10 mouse cellular contexts compared by ENCODE assay signal in genomic region chr7:78719117-78719516, GRCm38 (mm10). TPM values are rescaled to one million over a fixed set of nuclear protein-coding genes. Genes with fewer than 3 reads are reported as not detected.
DNase-seq lines count a peak whose midpoint lies in the region; ATAC-seq lines count a peak whose summit lies in the region.
"Had no signal": no experiment of that assay in that cellular context is flagged by ENCODE, and none has a peak within 500 bp of the region (broad histone marks: within the 10 kb centered on the region; RNA-seq: fewer than 3 reads in every experiment).

No protein-coding gene starts in this region.

- peak overlapping the region; percentile 48 for H3K27ac ChIP-seq in stomach, embryonic 16.5 days (ENCODE audit: low read length)
- H3K27ac ChIP-seq in kidney, embryonic 16.5 days (ENCODE audit: low read length), result no peak overlapping the region
- H3K27ac ChIP-seq: limb, embryonic 13.5 days had no signal

- peak; percentile 40 for DNase-seq in layer of hippocampus, adult 9-11 months
- no peak for DNase-seq in layer of hippocampus, adult 9-10 months (ENCODE audit: low spot score)
- peak; percentile 80 for DNase-seq in CD4-positive, CD25-positive, alpha-beta regulatory T cell, adult 2 months (ENCODE audit: low read depth, low spot score)
- DNase-seq in c-Kit-positive CD71-negative TER-119-negative erythroid progenitor cells, embryonic 14.5 days (ENCODE audit: low read depth), result peak; percentile 10
- no peak for DNase-seq in urinary bladder, postnatal 4 days (ENCODE audit: low spot score in 2 of 2)
- DNase-seq in retina, embryonic 14.5 days (ENCODE audit: low spot score), result no peak

- no peaks in the 10 kb centered on the region for H3K27me3 ChIP-seq in stomach, embryonic 16.5 days (ENCODE audit: control insufficient read depth, insufficient read depth, low read length)
- no peaks in the 10 kb centered on the region for H3K27me3 ChIP-seq in kidney, embryonic 16.5 days (ENCODE audit: insufficient read depth, low read length)
- H3K27me3 ChIP-seq: limb, embryonic 13.5 days; megakaryocyte, embryonic 14.5 days had no signal

- H3K9ac ChIP-seq in stomach, embryonic 16.5 days (ENCODE audit: low read length), result no peak overlapping the region
- no peak overlapping the region for H3K9ac ChIP-seq in kidney, embryonic 16.5 days (replicated peaks; ENCODE audit: low read length)
- H3K9ac ChIP-seq: limb, embryonic 13.5 days had no signal

- H3K4me2 ChIP-seq in stomach, embryonic 16.5 days (ENCODE audit: low read depth, low read length), result no peak overlapping the region
- no peak overlapping the region for H3K4me2 ChIP-seq in kidney, embryonic 16.5 days (replicated peaks; ENCODE audit: low read depth, low read length)
- H3K4me2 ChIP-seq: limb, embryonic 13.5 days had no signal

- H3K4me1 ChIP-seq in stomach, embryonic 16.5 days (ENCODE audit: control insufficient read depth, insufficient read depth, low read length), result no peaks in the 10 kb centered on the region
- no peaks in the 10 kb centered on the region for H3K4me1 ChIP-seq in kidney, embryonic 16.5 days (ENCODE audit: insufficient read depth, low read length)
- H3K4me1 ChIP-seq: limb, embryonic 13.5 days had no signal

- H3K4me3 ChIP-seq in stomach, embryonic 16.5 days (replicated peaks; ENCODE audit: low read length), result no peak overlapping the region
- no peak overlapping the region for H3K4me3 ChIP-seq in kidney, embryonic 16.5 days (ENCODE audit: low read length)
- H3K4me3 ChIP-seq: limb, embryonic 13.5 days; megakaryocyte, embryonic 14.5 days had no signal

- WGBS in stomach, embryonic 16.5 days, result 66% methylated on average over 5 of the region's 5 CpGs
- WGBS in kidney, embryonic 16.5 days, result 62% methylated on average over 3 of the region's 5 CpGs

- no peaks in the 10 kb centered on the region for H3K9me3 ChIP-seq in stomach, embryonic 16.5 days (replicated peaks; ENCODE audit: control insufficient read depth, low read length)
- H3K9me3 ChIP-seq in kidney, embryonic 16.5 days (ENCODE audit: low read length), result no peaks in the 10 kb centered on the region
- H3K9me3 ChIP-seq: limb, embryonic 13.5 days had no signal

- ATAC-seq in stomach, embryonic 16.5 days (ENCODE audit: insufficient read depth, low FRiP score), result no peak
- ATAC-seq in kidney, embryonic 16.5 days (ENCODE audit: low FRiP score, low TSS enrichment), result no peak

- no peaks in the 10 kb centered on the region for H3K36me3 ChIP-seq in stomach, embryonic 16.5 days (ENCODE audit: control insufficient read depth, insufficient read depth, low read length)
- no peaks in the 10 kb centered on the region for H3K36me3 ChIP-seq in kidney, embryonic 16.5 days (ENCODE audit: insufficient read depth, low read length)
- H3K36me3 ChIP-seq: limb, embryonic 13.5 days had no signal

RNA-seq across cellular contexts. Expression of gene Ntrk3, which starts 18.7 kb away (rescaled TPM):
- 3.5 and 3.6 TPM in 2 replicates for polyA plus RNA-seq in stomach, embryonic 16.5 days (2015; fragmentation: Nextera tagmentation; extraction: Ambion mirVana)
- 2.8 and 3.4 TPM in 2 replicates for polyA plus RNA-seq in kidney, embryonic 16.5 days (2015; fragmentation: Nextera tagmentation; extraction: Ambion mirVana)

Comparison
In these comparisons a context has a peak if more than half of its experiments do, and no peak if none do; other contexts are left out.
1. DNase-seq: peak in layer of hippocampus, adult 9-11 months (single experiment), CD4-positive, CD25-positive, alpha-beta regulatory T cell, adult 2 months (single experiment) and c-Kit-positive CD71-negative TER-119-negative erythroid progenitor cells, embryonic 14.5 days (single experiment); none in layer of hippocampus, adult 9-10 months (single experiment), urinary bladder, postnatal 4 days (0 of 2) and retina, embryonic 14.5 days (single experiment).